ENCODE assay signal across 25 mouse cellular contexts in genomic region chr5:75632846-75633640, GRCm38 (mm10). TPM values are rescaled to one million over a fixed set of nuclear protein-coding genes. Genes with fewer than 3 reads are reported as not detected.
A peak's percentile ranks its signal among the peaks of the same experiment; 100 is the strongest.
DNase-seq lines count a peak whose midpoint lies in the region; ATAC-seq and TF ChIP-seq lines count a peak whose summit lies in the region.
"Had no signal": no experiment of that assay in that cellular context is flagged by ENCODE, and none has a peak within 500 bp of the region (broad histone marks: within the 10 kb centered on the region; RNA-seq: fewer than 3 reads in every experiment).

No protein-coding gene starts in this region.

- no peaks in the 10 kb centered on the region for H3K36me3 ChIP-seq in heart, embryonic 14.5 days (ENCODE audit: control insufficient read depth, insufficient read depth, low read length)
- peaks cover 0 to 12% of the 10 kb centered on the region in 2 experiments; a peak in 2 of 4 replicates for H3K36me3 ChIP-seq in MEL (ENCODE audit: control insufficient read depth in 1 of 2, insufficient read depth in 2 of 2, low read length in 2 of 2)
- H3K36me3 ChIP-seq in forebrain, embryonic 11.5 days (ENCODE audit: control insufficient read depth, insufficient read depth, low read length): no peaks in the 10 kb centered on the region
- no peaks in the 10 kb centered on the region for H3K36me3 ChIP-seq in midbrain, embryonic 15.5 days (replicated peaks)
- H3K36me3 ChIP-seq: embryonic facial prominence, embryonic 15.5 days; forebrain, embryonic 15.5 days; hindbrain, embryonic 12.5 days; kidney, embryonic 15.5 days; limb, embryonic 10.5 days; lung, embryonic 15.5 days had no signal

- no peak overlapping the region for H3K4me2 ChIP-seq in heart, embryonic 14.5 days (ENCODE audit: low read length)
- no peak overlapping the region for H3K4me2 ChIP-seq in forebrain, embryonic 11.5 days (ENCODE audit: low read depth, low read length, severe bottlenecking)
- no peak overlapping the region for H3K4me2 ChIP-seq in midbrain, embryonic 15.5 days
- H3K4me2 ChIP-seq: embryonic facial prominence, embryonic 15.5 days; forebrain, embryonic 15.5 days; hindbrain, embryonic 12.5 days; kidney, embryonic 15.5 days; liver, embryonic 15.5 days; lung, embryonic 15.5 days; midbrain, embryonic 11.5 days had no signal

- intact Hi-C loops in heart, postnatal 14 days (cut with DNase I): no loop called here

- WGBS in heart, embryonic 14.5 days: 78% methylated on average over 18 of the region's 18 CpGs
- WGBS in forebrain, embryonic 11.5 days: 91% methylated on average over 18 of the region's 18 CpGs
- WGBS in midbrain, embryonic 15.5 days: 86% methylated on average over 18 of the region's 18 CpGs

- no peaks in the 10 kb centered on the region for H3K9me3 ChIP-seq in heart, embryonic 14.5 days (ENCODE audit: control insufficient read depth, low read length)
- H3K9me3 ChIP-seq in MEL (replicated peaks; ENCODE audit: insufficient read depth, low read length): no peaks in the 10 kb centered on the region
- H3K9me3 ChIP-seq in forebrain, embryonic 11.5 days (ENCODE audit: control insufficient read depth, low read length): no peaks in the 10 kb centered on the region
- no peaks in the 10 kb centered on the region for H3K9me3 ChIP-seq in midbrain, embryonic 15.5 days
- H3K9me3 ChIP-seq: embryonic facial prominence, embryonic 15.5 days; forebrain, embryonic 15.5 days; hindbrain, embryonic 12.5 days; kidney, embryonic 15.5 days; limb, embryonic 10.5 days; liver, embryonic 15.5 days; lung, embryonic 15.5 days had no signal

- H3K27me3 ChIP-seq in heart, embryonic 14.5 days (ENCODE audit: control insufficient read depth, insufficient read depth, low read length): no peaks in the 10 kb centered on the region
- no peaks in the 10 kb centered on the region for H3K27me3 ChIP-seq in MEL (ENCODE audit: control insufficient read depth in 1 of 2, insufficient read depth in 2 of 2, low read length in 2 of 2)
- no peaks in the 10 kb centered on the region for H3K27me3 ChIP-seq in forebrain, embryonic 11.5 days (ENCODE audit: control insufficient read depth, insufficient read depth, low read length)
- H3K27me3 ChIP-seq in midbrain, embryonic 15.5 days (replicated peaks): no peaks in the 10 kb centered on the region
- H3K27me3 ChIP-seq: embryonic facial prominence, embryonic 15.5 days; forebrain, embryonic 15.5 days; hindbrain, embryonic 12.5 days; kidney, embryonic 15.5 days; liver, embryonic 15.5 days; lung, embryonic 15.5 days had no signal

- no peak for ATAC-seq in heart, embryonic 14.5 days (ENCODE audit: insufficient number of reproducible peaks, insufficient read depth, low FRiP score, low read depth)
- no peak for ATAC-seq in forebrain, embryonic 11.5 days (replicated peaks; ENCODE audit: low FRiP score)
- ATAC-seq in midbrain, embryonic 15.5 days (replicated peaks): no peak
- ATAC-seq: forebrain, embryonic 15.5 days; intestine, postnatal 0 days had no signal

- H3K4me3 ChIP-seq in heart, embryonic 14.5 days (ENCODE audit: control insufficient read depth in 1 of 2, insufficient read depth in 1 of 2, low read depth in 1 of 2, low read length in 2 of 2): no peak overlapping the region
- peak overlapping the region; percentile 26 to 28 for H3K4me3 ChIP-seq in MEL (ENCODE audit: control insufficient read depth in 1 of 2, insufficient read depth in 1 of 2, low read depth in 2 of 2, low read length in 2 of 2)
- no peak overlapping the region for H3K4me3 ChIP-seq in forebrain, embryonic 11.5 days (ENCODE audit: low read depth, low read length)
- H3K4me3 ChIP-seq in midbrain, embryonic 15.5 days: no peak overlapping the region
- H3K4me3 ChIP-seq: embryonic facial prominence, embryonic 15.5 days; forebrain, embryonic 15.5 days; hindbrain, embryonic 12.5 days; kidney, embryonic 15.5 days; limb, embryonic 10.5 days; liver, embryonic 15.5 days; lung, embryonic 15.5 days had no signal

- TF ChIP-seq CTCF in MEL (IDR thresholded peaks at IDR 0.05 in 2 of 3, conservative IDR thresholded peaks at IDR 0.05 in 1 of 3; ENCODE audit: control insufficient read depth in 1 of 3, insufficient read depth in 1 of 3, low read depth in 2 of 3, low read length in 3 of 3, poor library complexity in 1 of 3, severe bottlenecking in 1 of 3): no peak

- no peak for TF ChIP-seq POLR2A in MEL (IDR thresholded peaks at IDR 0.05; ENCODE audit: control insufficient read depth in 1 of 2, insufficient read depth in 1 of 2, low read depth in 1 of 2, low read length in 2 of 2, poor library complexity in 1 of 2)

- peak; percentile 76 to 84 for TF ChIP-seq EP300 in MEL (IDR thresholded peaks at IDR 0.05; ENCODE audit: low read depth in 1 of 2, low read length in 2 of 2)

- TF ChIP-seq RAD21 in MEL (IDR thresholded peaks at IDR 0.05; ENCODE audit: low read depth, low read length): no peak

- H3K4me1 ChIP-seq in heart, embryonic 14.5 days (ENCODE audit: control insufficient read depth in 2 of 2, insufficient read depth in 2 of 2, low read length in 2 of 2): peaks cover 7 to 12% of the 10 kb centered on the region in 2 experiments; a peak in 3 of 4 replicates
- H3K4me1 ChIP-seq in MEL (ENCODE audit: control insufficient read depth in 1 of 2, insufficient read depth in 2 of 2, low read length in 2 of 2): peaks cover 2 to 19% of the 10 kb centered on the region in 2 experiments
- no peaks in the 10 kb centered on the region for H3K4me1 ChIP-seq in forebrain, embryonic 11.5 days (replicated peaks; ENCODE audit: control insufficient read depth, insufficient read depth, low read length)
- peaks cover 5% of the 10 kb centered on the region; the same call in 1 of the 2 replicates for H3K4me1 ChIP-seq in midbrain, embryonic 15.5 days
- H3K4me1 ChIP-seq: embryonic facial prominence, embryonic 15.5 days; kidney, embryonic 15.5 days; lung, embryonic 15.5 days had no signal

- H3K27ac ChIP-seq in heart, embryonic 14.5 days (replicated peaks in 1 of 2; ENCODE audit: control insufficient read depth in 1 of 2, insufficient read depth in 1 of 2, low read depth in 2 of 2, low read length in 2 of 2): peak overlapping the region; percentile 4 to 28; a peak in 1 of 4 replicates
- peak overlapping the region; percentile 67 for H3K27ac ChIP-seq in MEL (ENCODE audit: control insufficient read depth, low read depth, low read length)
- no peak overlapping the region for H3K27ac ChIP-seq in forebrain, embryonic 11.5 days (ENCODE audit: low read depth, low read length)
- H3K27ac ChIP-seq in midbrain, embryonic 15.5 days: no peak overlapping the region
- H3K27ac ChIP-seq: embryonic facial prominence, embryonic 15.5 days; forebrain, embryonic 15.5 days; hindbrain, embryonic 12.5 days; kidney, embryonic 15.5 days; limb, embryonic 10.5 days; liver, embryonic 15.5 days; lung, embryonic 15.5 days; stomach, postnatal 0 days had no signal

- DNase-seq in heart, postnatal 14 days: no peak
- peak; percentile 89 for DNase-seq in MEL (ENCODE audit: low read depth, low spot score)
- DNase-seq in c-Kit-positive CD71-negative TER-119-negative erythroid progenitor cells, embryonic 14.5 days (ENCODE audit: low read depth): peak; percentile 16
- DNase-seq in layer of hippocampus, postnatal 36 days: peak; percentile 30 to 31
- DNase-seq in forebrain, embryonic 11.5 days (ENCODE audit: low spot score): no peak
- no peak for DNase-seq in cerebellum, adult 18-20 months
- DNase-seq: adrenal gland, postnatal 25 days; cerebellum, adult 11 months; gastrocnemius, postnatal 10 days; kidney, postnatal 36 days; liver; lung, postnatal 4 days; right cerebral cortex, postnatal 14 days had no signal

- no peak overlapping the region for H3K9ac ChIP-seq in heart, embryonic 14.5 days (ENCODE audit: low read length)
- peak overlapping the region; percentile 30 for H3K9ac ChIP-seq in MEL (ENCODE audit: control insufficient read depth, low read depth, low read length, poor library complexity, severe bottlenecking)
- H3K9ac ChIP-seq in forebrain, embryonic 11.5 days (ENCODE audit: low read length): no peak overlapping the region
- H3K9ac ChIP-seq in midbrain, embryonic 15.5 days: no peak overlapping the region
- H3K9ac ChIP-seq: embryonic facial prominence, embryonic 15.5 days; forebrain, embryonic 15.5 days; hindbrain, embryonic 12.5 days; kidney, embryonic 15.5 days; liver, embryonic 15.5 days; lung, embryonic 15.5 days had no signal

- no peaks in the 10 kb centered on the region for H3K79me2 ChIP-seq in MEL (ENCODE audit: control insufficient read depth, insufficient read depth, low read length, poor library complexity)

TF ChIP-seq in MEL, 35 proteins besides CTCF, POLR2A, EP300 and RAD21:
- peak; percentile 50 for TF ChIP-seq SIN3A (IDR thresholded peaks at IDR 0.05; ENCODE audit: low read length)
- no peak for TF ChIP-seq KAT2A (conservative IDR thresholded peaks at IDR 0.05; ENCODE audit: low read depth, low read length)
- peak; percentile 81 for TF ChIP-seq ETS1 (IDR thresholded peaks at IDR 0.05; ENCODE audit: low read depth, low read length)
- 0 out of 2 replicates have a peak, but pooled peaks have one; percentile 37 for TF ChIP-seq TBP (IDR thresholded peaks at IDR 0.05; ENCODE audit: low read depth, low read length)
- TF ChIP-seq MXI1 (IDR thresholded peaks at IDR 0.05; ENCODE audit: low read depth, low read length): no peak
- 0 out of 2 replicates have a peak, but pooled peaks have one; percentile 39 for TF ChIP-seq CHD1 (IDR thresholded peaks at IDR 0.05; ENCODE audit: low read depth, low read length)
- peak; percentile 84; the same call in 1 of the 2 replicates for TF ChIP-seq RCOR1 (IDR thresholded peaks at IDR 0.05; ENCODE audit: low read depth, low read length)
- peak; percentile 56; the same call in 1 of the 2 replicates for TF ChIP-seq TCF12 (IDR thresholded peaks at IDR 0.05; ENCODE audit: low read depth, low read length)
- TF ChIP-seq TAL1 (IDR thresholded peaks at IDR 0.05; ENCODE audit: low read length): peak; percentile 36; the same call in 1 of the 2 replicates
- TF ChIP-seq GATA1 (IDR thresholded peaks at IDR 0.05; ENCODE audit: low read depth, low read length): peak; percentile 83
- TF ChIP-seq CHD2 (IDR thresholded peaks at IDR 0.05; ENCODE audit: low read length): no peak

RNA-seq across cellular contexts. Expression of gene Kit, which starts 58.3 kb away (rescaled TPM):
- polyA plus RNA-seq in heart, embryonic 14.5 days (2014; fragmentation: Nextera tagmentation; extraction: Ambion mirVana): 13.1 TPM in 2 replicates
- 1 to 10 TPM; 4.5 to 6.8 TPM for total RNA-seq in heart, postnatal 14 days (2021)
- total RNA-seq in MEL (2012; rRNA removed): 0.36 and 1.0 TPM in 2 replicates
- polyA plus RNA-seq in MEL (2012; ENCODE audit: insufficient read depth in 1 of 2, insufficient read length in 2 of 2, low read depth in 1 of 2, low replicate concordance in 2 of 2, missing spikeins in 1 of 2): 1 to 10 TPM in 1 of 2 experiments, not detected in 1; 1.8 TPM
- total RNA-seq in layer of hippocampus, postnatal 36 days (2021): 10 to 100 TPM; 71.3 to 78.1 TPM
- 20.9 and 22.9 TPM in 2 replicates for polyA plus RNA-seq in forebrain, embryonic 11.5 days (2014; fragmentation: Nextera tagmentation; extraction: Ambion mirVana)
- 41.3 and 44.0 TPM in 2 replicates for polyA plus RNA-seq in midbrain, embryonic 15.5 days (2015; fragmentation: Nextera tagmentation; extraction: Ambion mirVana)

Comparison
In these comparisons a context has a peak if more than half of its experiments do, and no peak if none do; other contexts are left out.
1. H3K27ac ChIP-seq: peak in heart, embryonic 14.5 days (2 of 2) and MEL (single experiment); none in forebrain, embryonic 11.5 days (single experiment) and midbrain, embryonic 15.5 days (single experiment).
2. H3K4me3 ChIP-seq: peak in MEL (2 of 2); none in heart, embryonic 14.5 days (0 of 2), forebrain, embryonic 11.5 days (single experiment) and midbrain, embryonic 15.5 days (single experiment).
3. DNase-seq: peak in MEL (single experiment), c-Kit-positive CD71-negative TER-119-negative erythroid progenitor cells, embryonic 14.5 days (single experiment) and layer of hippocampus, postnatal 36 days (2 of 2); none in heart, postnatal 14 days (0 of 2), forebrain, embryonic 11.5 days (single experiment) and cerebellum, adult 18-20 months (0 of 2).